Mouse (Mus musculus): ENCODE results near the gene Pold3.

DNA sequence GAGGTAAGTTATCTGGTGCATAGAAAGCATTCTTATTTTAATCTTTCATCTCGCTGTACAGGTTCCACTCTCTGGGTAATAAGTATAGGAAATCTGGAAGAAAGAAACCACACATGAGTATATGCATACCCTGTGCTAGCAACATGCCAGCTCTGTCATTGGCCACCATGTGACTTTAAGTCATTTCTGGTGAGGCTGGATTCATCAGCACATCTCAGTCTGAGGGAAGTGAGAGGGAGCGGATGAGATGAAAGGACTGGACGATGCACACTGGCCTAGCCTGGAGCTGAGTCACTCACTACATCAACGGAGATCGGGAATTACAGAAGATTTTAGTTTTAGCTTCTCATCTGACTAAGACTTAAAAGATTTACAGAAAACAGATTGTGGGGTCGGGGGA, 38.5 kb downstream of the Pold3 start:
- TF ChIP-seq POLR2A (IDR thresholded peaks at IDR 0.05; ENCODE audit: low read depth, low read length) (no peak), CTCF (IDR thresholded peaks at IDR 0.05; ENCODE audit: extremely low read depth, insufficient read depth, insufficient read length, insufficient replicate concordance) (no peak)

Data from spleen, adult 2 months (tissue).